Mouse (Mus musculus) heart, adult 2 months (tissue): Measurements from ENCODE around the gene Olfr516. TPM values are rescaled to one million over a fixed set of nuclear protein-coding genes. Genes with fewer than 3 reads are reported as not detected.
"Not testable (repeated sequence)": the region's sequence is repeated elsewhere in the genome, so short reads cannot be mapped to it uniquely, and the experiment has no call there.

Source experiments
- DNase-seq, 2 experiments: peaks; one replicate each; pipeline ENCODE4 v3.0.0; 2021
- H3K27ac ChIP-seq: fragments of 200-600 bp; 2 replicates; pipeline ENCODE4 v1.8.1; 2022
- H3K27me3 ChIP-seq: fragments of 200-500 bp; 2 replicates; pipeline ENCODE4 v1.6.1; 2012; ENCODE audit warnings: mild to moderate bottlenecking, low read length, inconsistent platforms, mixed read lengths; ENCODE audit not compliant: control insufficient read depth, insufficient read depth
- H3K36me3 ChIP-seq: fragments of 200-500 bp; 2 replicates; pipeline ENCODE4 v1.6.1; 2012; ENCODE audit warnings: low read length, inconsistent platforms; ENCODE audit not compliant: control insufficient read depth, insufficient read depth
- H3K4me1 ChIP-seq: fragments of 200-500 bp; 2 replicates; pipeline ENCODE4 v1.6.1; 2011; ENCODE audit warnings: low read length; ENCODE audit not compliant: control insufficient read depth, insufficient read depth
- H3K4me3 ChIP-seq: fragments of 200-600 bp; 2 replicates; pipeline ENCODE4 v1.8.1; 2022
- H3K79me2 ChIP-seq: fragments of 200-500 bp; replicated peaks from 2 replicates; pipeline ENCODE4 v1.6.1; 2012; ENCODE audit warnings: mild to moderate bottlenecking, inconsistent platforms, low read length, moderate library complexity, mixed read lengths; ENCODE audit not compliant: control insufficient read depth, insufficient read depth
- H3K9ac ChIP-seq: fragments of 200-500 bp; 2 replicates; pipeline ENCODE4 v1.6.1; 2012; ENCODE audit warnings: low read depth, mild to moderate bottlenecking, control low read depth, inconsistent platforms, low read length, mixed read lengths
- CTCF ChIP-seq: fragments of 200-600 bp; IDR thresholded peaks from 2 replicates; pipeline ENCODE4 v1.8.1; 2022; ENCODE audit warnings: antibody characterized with exemption, mild to moderate bottlenecking, moderate library complexity
- EP300 ChIP-seq: fragments of 200-500 bp; IDR thresholded peaks from 2 replicates; pipeline ENCODE4 v1.6.1; 2011; ENCODE audit warnings: low read depth, low read length, control low read depth; ENCODE audit not compliant: insufficient read depth
- POLR2A ChIP-seq: fragments of 200-500 bp; IDR thresholded peaks from 2 replicates; pipeline ENCODE4 v1.6.1; 2011; ENCODE audit warnings: mild to moderate bottlenecking, low read depth, low read length, control low read depth; ENCODE audit not compliant: insufficient read depth
- WGBS: fragments of 180-500 bp; shearing (Covaris S2); methylation state at CpG from one replicate; pipeline ENCODE4 v1.1.7; 2018; 5-methylcytosine and 5-hydroxymethylcytosine counted together
- intact Hi-C: fragments of 180-260 bp; cut with DNase I; formaldehyde crosslinking; loops from one replicate; pipeline ENCODE4 v1.15.1; 2025
- long read RNA-seq: library from polyadenylated mRNA; stranded (forward); transcript quantifications from one replicate; pipeline ENCODE4 v2.0.0, GENCODE M21; 2021
- polyA plus RNA-seq: library from polyadenylated mRNA; depleted of rRNA; stranded (reverse); fragments of >200 nt; gene quantifications from 2 replicates; pipeline ENCODE4 v1.2.3, GENCODE M21; 2012; rRNA removed
- total RNA-seq, 2 experiments: library from RNA; stranded (reverse); gene quantifications; 2 replicates each; pipeline ENCODE4 v1.2.3; 2021

The Olfr516 gene
- not detected for total RNA-seq
- polyA plus RNA-seq = not detected in 2 replicates
- long read RNA-seq = 0 reads

DNA sequence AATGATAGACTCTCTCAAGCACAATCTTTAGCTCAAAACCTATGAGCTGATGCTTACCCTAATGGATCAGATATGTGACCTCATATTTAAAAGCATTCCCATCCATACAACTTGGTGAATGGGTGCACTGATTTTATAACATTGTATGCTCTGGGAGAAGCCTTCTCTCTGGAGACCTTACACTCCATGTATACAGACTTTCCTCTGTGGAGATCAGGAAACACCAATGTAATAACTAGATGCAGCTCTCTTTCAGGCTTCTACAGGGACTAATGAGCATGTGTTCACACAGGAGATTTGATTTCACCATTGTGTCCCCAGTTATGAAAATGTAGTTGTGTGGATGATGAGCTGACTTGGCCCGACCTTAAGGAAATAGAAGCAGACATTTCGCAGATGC is at the start of gene Olfr516:
Gene Olfr516 (minus strand): TSS at position 101 of the 400 bp plus-strand sequence.
- no peaks in the 10 kb centered on the region for H3K4me1 ChIP-seq
- H3K9ac ChIP-seq = no peak within 1 kb of the TSS
- no peaks in the 10 kb centered on the region for H3K79me2 ChIP-seq
- no peak within 1 kb of the TSS for H3K27ac ChIP-seq
- intact Hi-C loops = loop anchor here (2.0 to 5.0 kb wide), 2 partner anchors 47 to 84 kb away; partner anchors contain the start of gene Eif3f
- DNase-seq = no peak
- H3K36me3 ChIP-seq = no peaks in the 10 kb centered on the region
- H3K4me3 ChIP-seq = no peak within 1 kb of the TSS
- 79% methylated on average over 2 of the region's 2 CpGs for WGBS
- TF ChIP-seq POLR2A (no peak), EP300 (no peak), CTCF (no peak)
- H3K27me3 ChIP-seq = no peaks in the 10 kb centered on the region

DNA sequence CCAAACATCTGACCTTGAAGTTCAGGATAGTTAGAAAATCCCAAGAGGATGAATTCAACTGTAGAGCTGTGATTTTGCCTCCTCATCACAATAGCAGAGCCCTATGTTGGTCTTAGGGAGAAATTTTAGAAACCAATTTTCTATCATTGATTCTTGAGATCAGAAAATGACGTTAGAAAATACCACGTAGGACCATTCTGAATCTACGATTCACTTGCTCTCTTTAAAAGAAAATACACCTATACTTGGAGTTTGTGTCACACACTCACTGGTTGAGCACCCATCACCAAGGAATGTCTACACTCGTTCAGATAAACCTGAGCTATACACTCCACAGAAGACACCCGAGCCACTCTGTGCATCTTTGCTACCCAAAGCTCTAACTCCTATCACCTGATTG is 44.0 kb upstream of the Olfr516 start, which contains the start of gene Olfr519:
Gene Olfr519 (minus strand): TSS at position 101 of the 400 bp plus-strand sequence.
- TF ChIP-seq POLR2A (no peak), CTCF (no peak), EP300 (no peak)
- no peaks in the 10 kb centered on the region for H3K79me2 ChIP-seq
- no peaks in the 10 kb centered on the region for H3K27me3 ChIP-seq
- no peaks in the 10 kb centered on the region for H3K4me1 ChIP-seq
- intact Hi-C loops = no loop called here
- WGBS = 74% methylated on average over 5 of the region's 5 CpGs
- H3K4me3 ChIP-seq = no peak within 1 kb of the TSS
- H3K9ac ChIP-seq = no peak within 1 kb of the TSS
- H3K36me3 ChIP-seq = no peaks in the 10 kb centered on the region
- no peak for DNase-seq
- H3K27ac ChIP-seq = no peak within 1 kb of the TSS

- intact Hi-C loops = no loop called here
- Histone ChIP-seq H3K27ac (no peak within 1 kb of the TSS), H3K79me2 (no peaks in the 10 kb centered on the region), H3K36me3 (no peaks in the 10 kb centered on the region), H3K4me1 (no peaks in the 10 kb centered on the region), H3K9ac (no peak within 1 kb of the TSS), H3K4me3 (no peak within 1 kb of the TSS), H3K27me3 (no peaks in the 10 kb centered on the region)
- TF ChIP-seq POLR2A (no peak), EP300 (no peak), CTCF (no peak)
- 67% methylated on average over 4 of the region's 4 CpGs for WGBS
- DNase-seq = no peak
Measured at GRCm38 (mm10) chr7:108884906-108885305, 34.6 kb upstream of the Olfr516 start, which contains the start of gene Olfr518. TSS of gene Olfr518 (minus strand) at chr7:108885006.

GRCm38 (mm10) chr7:108872279-108872678 is 21.9 kb upstream of the Olfr516 start, which contains the start of gene Olfr517:
TSS of gene Olfr517 (minus strand) at chr7:108872379.
- 47% methylated on average over 2 of the region's 2 CpGs for WGBS

DNA sequence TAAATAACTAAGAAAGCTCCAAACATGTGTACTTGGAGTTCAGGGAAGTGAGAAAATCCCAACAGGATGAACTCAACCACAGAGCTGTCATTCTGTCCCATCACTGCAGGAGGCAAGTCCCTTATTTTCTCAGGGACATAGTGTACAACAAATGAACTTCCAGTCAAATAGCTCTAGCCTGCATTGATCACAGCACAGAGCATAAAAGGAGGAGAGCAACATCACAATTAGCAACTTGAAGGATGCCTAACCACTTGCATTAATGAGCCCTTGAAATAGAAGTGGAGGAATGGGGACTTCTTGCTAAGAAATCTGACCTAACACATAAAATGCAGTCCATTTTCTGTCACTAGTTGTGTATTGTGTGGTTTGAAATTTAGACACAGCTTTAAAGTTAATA is 24.4 kb downstream of the Olfr516 start, which contains the start of gene Olfr514:
Gene Olfr514 (minus strand): TSS at position 101 of the 400 bp plus-strand sequence.
- no peak for TF ChIP-seq EP300
- TF ChIP-seq CTCF = no peak
- no peak for TF ChIP-seq POLR2A
- Histone ChIP-seq H3K79me2 (no peaks in the 10 kb centered on the region), H3K27ac (no peak within 1 kb of the TSS), H3K4me1 (no peaks in the 10 kb centered on the region), H3K36me3 (no peaks in the 10 kb centered on the region), H3K4me3 (no peak within 1 kb of the TSS), H3K27me3 (no peaks in the 10 kb centered on the region), H3K9ac (no peak within 1 kb of the TSS)
- intact Hi-C loops = no loop called here
- DNase-seq = no peak

More at GRCm38 (mm10) chr7:108872279-108872678, 21.9 kb upstream of the Olfr516 start, which contains the start of gene Olfr517:
- intact Hi-C loops = no loop called here
- TF ChIP-seq CTCF (no peak), EP300 (no peak), POLR2A (no peak)
- no peak for DNase-seq
- no peak within 1 kb of the TSS for H3K4me3 ChIP-seq
- H3K79me2 ChIP-seq = no peaks in the 10 kb centered on the region
- no peak within 1 kb of the TSS for H3K9ac ChIP-seq
- H3K36me3 ChIP-seq = no peaks in the 10 kb centered on the region
- H3K4me1 ChIP-seq = no peaks in the 10 kb centered on the region
- H3K27me3 ChIP-seq = no peaks in the 10 kb centered on the region
- H3K27ac ChIP-seq = no peak within 1 kb of the TSS

- H3K9ac ChIP-seq, H3K4me3 ChIP-seq, H3K36me3 ChIP-seq, H3K79me2 ChIP-seq, DNase-seq, H3K4me1 ChIP-seq, H3K27ac ChIP-seq, H3K27me3 ChIP-seq: not testable (repeated sequence)
- TF ChIP-seq CTCF = peak; percentile 77
- WGBS = 39% methylated on average over 5 of the region's 5 CpGs
- intact Hi-C loops = loop anchor here (2.0 kb wide), 2 partner anchors 116 to 214 kb away; partner anchors contain the start of gene Nlrp10
Measured at GRCm38 (mm10) chr7:108814593-108815215, 35.6 kb downstream of the Olfr516 start.
